Mouse (Mus musculus): Measurements from ENCODE around the gene Klk1b16. TPM values are rescaled to one million over a fixed set of nuclear protein-coding genes. Genes with fewer than 3 reads are reported as not detected.
"Not testable (repeated sequence)": the region's sequence is repeated elsewhere in the genome, so short reads cannot be mapped to it uniquely, and the experiment has no call there.

Gene Klk1b16
- polyA plus RNA-seq (2014; fragmentation: Nextera tagmentation; extraction: Ambion mirVana): not detected in 2 replicates

DNA sequence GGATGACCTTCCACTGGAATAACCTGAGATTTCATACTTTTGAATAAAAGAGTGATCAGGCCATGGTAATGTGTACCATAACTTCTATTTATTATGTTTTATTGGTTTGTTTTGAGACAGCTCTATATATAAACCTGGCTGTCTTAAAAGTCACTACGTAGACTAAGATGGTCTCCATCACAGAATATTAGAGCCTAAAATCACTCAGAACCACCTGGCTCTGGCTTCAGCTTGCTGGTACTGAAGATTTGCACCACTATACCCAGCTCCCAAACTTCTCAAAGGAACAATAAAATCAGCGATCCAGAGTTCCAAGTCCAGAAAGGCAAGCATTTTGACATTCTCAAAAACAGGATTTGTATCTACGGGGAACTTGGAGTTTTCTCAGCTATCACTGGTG lies at the start of gene Klk1b16:
Gene Klk1b16 (plus strand): TSS at position 301 of the 400 bp plus-strand sequence.
- no peak within 1 kb of the TSS for H3K4me2 ChIP-seq (ENCODE audit: low read length)
- no peaks in the 10 kb centered on the region for H3K4me1 ChIP-seq (replicated peaks; ENCODE audit: control insufficient read depth, insufficient read depth, low read length)
- H3K9me3 ChIP-seq (ENCODE audit: control insufficient read depth, low read length): no peaks in the 10 kb centered on the region
- no peak within 1 kb of the TSS for H3K4me3 ChIP-seq (ENCODE audit: low read depth, low read length)
- H3K36me3 ChIP-seq (ENCODE audit: control insufficient read depth, insufficient read depth, low read length): no peaks in the 10 kb centered on the region
- no peaks in the 10 kb centered on the region for H3K27me3 ChIP-seq (replicated peaks; ENCODE audit: control insufficient read depth, insufficient read depth, low read length)
- DNase-seq (ENCODE audit: low spot score) (no peak), ATAC-seq (replicated peaks; ENCODE audit: low FRiP score, low TSS enrichment, low read depth) (no peak)
- no peak within 1 kb of the TSS for H3K9ac ChIP-seq (ENCODE audit: low read length)
- WGBS: 90% methylated on average over 3 of the region's 3 CpGs
- H3K27ac ChIP-seq (ENCODE audit: low read depth): no peak within 1 kb of the TSS

GRCm38 (mm10) chr7:44096111-44096510 lies 40.5 kb upstream of the Klk1b16 start:
- ATAC-seq (replicated peaks; ENCODE audit: low FRiP score, low TSS enrichment, low read depth): no peak
- WGBS: 77% methylated on average over 1 of the region's 1 CpGs
- H3K9ac ChIP-seq (ENCODE audit: low read length): no peak overlapping the region

DNA sequence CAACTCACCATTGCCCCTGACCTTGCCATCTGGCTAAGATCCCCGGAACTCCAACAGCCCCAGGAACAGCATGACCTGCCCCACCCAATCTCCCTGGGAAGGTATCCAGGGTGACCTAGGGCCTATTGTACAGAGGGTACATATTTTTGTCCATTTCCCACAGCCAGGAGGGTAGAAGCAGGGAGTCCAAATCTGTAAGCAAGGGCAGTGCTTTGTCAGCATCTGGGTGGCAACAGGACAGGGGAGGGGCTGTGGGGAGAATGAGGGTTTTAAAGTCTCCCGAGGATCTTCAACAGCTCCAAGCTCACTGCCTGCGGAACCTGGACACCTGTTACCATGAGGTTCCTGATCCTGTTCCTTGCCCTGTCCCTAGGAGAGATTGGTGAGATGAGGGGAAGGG lies 34.5 kb upstream of the Klk1b16 start, which contains the start of gene Klk1b21:
Gene Klk1b21 (plus strand): TSS at position 301 of the 400 bp plus-strand sequence.
- H3K27ac ChIP-seq (ENCODE audit: low read depth); H3K27me3 ChIP-seq (replicated peaks; ENCODE audit: control insufficient read depth, insufficient read depth, low read length); ATAC-seq (replicated peaks; ENCODE audit: low FRiP score, low TSS enrichment, low read depth); H3K9me3 ChIP-seq (ENCODE audit: control insufficient read depth, low read length); H3K4me1 ChIP-seq (replicated peaks; ENCODE audit: control insufficient read depth, insufficient read depth, low read length); H3K4me3 ChIP-seq (ENCODE audit: low read depth, low read length); H3K9ac ChIP-seq (ENCODE audit: low read length); H3K4me2 ChIP-seq (ENCODE audit: low read length); H3K36me3 ChIP-seq (ENCODE audit: control insufficient read depth, insufficient read depth, low read length); DNase-seq (ENCODE audit: low spot score): not testable (repeated sequence)
- WGBS: 69% methylated on average over 3 of the region's 3 CpGs

More at GRCm38 (mm10) chr7:44096111-44096510, 40.5 kb upstream of the Klk1b16 start:
- H3K36me3 ChIP-seq (ENCODE audit: control insufficient read depth, insufficient read depth, low read length): no peaks in the 10 kb centered on the region
- H3K4me3 ChIP-seq (ENCODE audit: low read depth, low read length): no peak overlapping the region
- no peaks in the 10 kb centered on the region for H3K9me3 ChIP-seq (ENCODE audit: control insufficient read depth, low read length)
- H3K27ac ChIP-seq (ENCODE audit: low read depth): no peak overlapping the region
- no peak overlapping the region for H3K4me2 ChIP-seq (ENCODE audit: low read length)
- H3K27me3 ChIP-seq (replicated peaks; ENCODE audit: control insufficient read depth, insufficient read depth, low read length): no peaks in the 10 kb centered on the region
- no peak for DNase-seq (ENCODE audit: low spot score)
- H3K4me1 ChIP-seq (replicated peaks; ENCODE audit: control insufficient read depth, insufficient read depth, low read length): no peaks in the 10 kb centered on the region

DNA sequence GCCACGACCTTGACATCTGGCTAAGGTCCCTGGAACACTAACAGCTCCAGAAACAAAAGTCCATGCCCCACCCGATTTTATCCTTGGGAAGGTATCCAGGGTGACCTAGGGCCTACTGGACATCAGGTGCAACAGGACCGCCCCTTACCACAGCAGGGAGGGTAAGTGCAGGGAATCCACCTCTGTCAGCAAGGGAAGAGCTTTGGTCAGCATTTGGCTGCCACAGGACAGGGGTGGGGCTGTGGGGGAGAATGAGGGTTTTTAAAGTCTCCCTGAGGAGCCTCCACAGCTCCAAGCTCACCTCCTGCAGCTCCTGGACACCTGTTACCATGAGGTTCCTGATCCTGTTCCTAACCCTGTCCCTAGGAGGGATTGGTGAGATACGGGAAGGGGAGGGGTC lies 24.2 kb upstream of the Klk1b16 start, which contains the start of gene Klk1b22:
Gene Klk1b22 (plus strand): TSS at position 301 of the 400 bp plus-strand sequence.
- DNase-seq (ENCODE audit: low spot score) (no peak), ATAC-seq (replicated peaks; ENCODE audit: low FRiP score, low TSS enrichment, low read depth) (no peak)
- no peak within 1 kb of the TSS for H3K4me2 ChIP-seq (ENCODE audit: low read length)
- 65% methylated on average over 4 of the region's 4 CpGs for WGBS
- no peaks in the 10 kb centered on the region for H3K9me3 ChIP-seq (ENCODE audit: control insufficient read depth, low read length)
- H3K27me3 ChIP-seq (replicated peaks; ENCODE audit: control insufficient read depth, insufficient read depth, low read length): no peaks in the 10 kb centered on the region
- H3K36me3 ChIP-seq (ENCODE audit: control insufficient read depth, insufficient read depth, low read length): no peaks in the 10 kb centered on the region
- no peak within 1 kb of the TSS for H3K27ac ChIP-seq (ENCODE audit: low read depth)
- H3K4me1 ChIP-seq (replicated peaks; ENCODE audit: control insufficient read depth, insufficient read depth, low read length): no peaks in the 10 kb centered on the region
- H3K9ac ChIP-seq (ENCODE audit: low read length): no peak within 1 kb of the TSS
- no peak within 1 kb of the TSS for H3K4me3 ChIP-seq (ENCODE audit: low read depth, low read length)

DNA sequence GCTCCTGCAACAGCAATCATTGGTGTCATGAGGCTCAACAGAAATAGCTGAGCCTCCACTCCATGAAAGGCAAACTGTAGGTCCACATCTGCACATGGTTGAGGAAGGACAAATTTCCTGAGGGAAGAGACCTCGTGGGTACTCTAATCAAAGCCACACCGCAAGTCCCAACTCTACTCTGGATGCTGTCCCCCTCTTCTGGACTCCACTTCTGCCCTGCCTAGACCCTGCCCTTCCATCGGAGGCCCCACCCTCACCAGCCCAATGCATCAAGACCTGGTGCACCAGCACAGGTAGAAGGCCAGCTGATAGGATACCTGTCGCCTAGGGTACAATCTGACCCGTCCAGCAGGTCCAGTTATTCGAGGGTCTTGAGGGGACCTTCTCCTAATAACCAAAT lies 13.1 kb upstream of the Klk1b16 start:
- WGBS: 90% methylated on average over 6 of the region's 6 CpGs
- Histone ChIP-seq H3K9ac (ENCODE audit: low read length) (no peak overlapping the region), H3K4me1 (replicated peaks; ENCODE audit: control insufficient read depth, insufficient read depth, low read length) (no peaks in the 10 kb centered on the region), H3K4me3 (ENCODE audit: low read depth, low read length) (no peak overlapping the region), H3K36me3 (ENCODE audit: control insufficient read depth, insufficient read depth, low read length) (no peaks in the 10 kb centered on the region), H3K27ac (ENCODE audit: low read depth) (no peak overlapping the region), H3K9me3 (ENCODE audit: control insufficient read depth, low read length) (no peaks in the 10 kb centered on the region), H3K27me3 (replicated peaks; ENCODE audit: control insufficient read depth, insufficient read depth, low read length) (no peaks in the 10 kb centered on the region), H3K4me2 (ENCODE audit: low read length) (no peak overlapping the region)
- ATAC-seq (replicated peaks; ENCODE audit: low FRiP score, low TSS enrichment, low read depth): no peak
- DNase-seq (ENCODE audit: low spot score): no peak

DNA sequence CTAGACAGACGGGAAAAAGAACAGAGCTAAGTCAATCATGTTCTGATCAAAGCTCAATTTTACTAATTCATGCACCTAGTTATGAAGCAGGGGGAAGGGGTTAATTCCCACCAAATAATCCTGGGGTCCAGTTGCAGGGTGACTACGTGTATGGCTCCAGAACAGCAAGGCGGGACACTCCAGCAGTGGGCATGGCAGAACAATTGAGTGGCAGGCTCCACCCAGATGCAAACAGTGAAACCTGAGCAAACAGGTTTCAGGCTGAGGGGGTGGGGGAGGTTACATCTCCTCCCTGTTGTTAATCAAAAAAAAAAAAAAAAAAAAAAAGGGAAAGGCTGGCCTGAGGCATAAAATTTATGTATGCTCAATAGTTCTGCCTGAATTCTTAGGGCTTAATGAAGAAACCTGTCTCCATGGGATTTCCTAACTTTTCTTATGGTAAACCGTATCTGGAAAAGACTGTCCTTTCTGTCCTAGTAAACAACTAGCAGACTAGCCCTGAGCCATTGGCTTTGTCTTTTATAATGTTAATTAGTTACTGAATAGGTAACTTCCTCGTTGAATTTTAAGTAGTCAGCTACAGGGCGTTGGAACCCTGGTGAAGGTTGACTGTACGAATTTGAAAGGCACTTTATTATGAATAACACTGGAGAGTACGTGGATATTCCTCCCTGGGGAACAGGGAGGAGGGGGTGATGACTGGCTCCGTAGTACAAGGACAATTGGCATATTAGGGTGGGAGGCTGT lies 42.9 kb downstream of the Klk1b16 start:
- no peak overlapping the region for H3K27ac ChIP-seq (ENCODE audit: low read depth)
- H3K4me1 ChIP-seq (replicated peaks; ENCODE audit: control insufficient read depth, insufficient read depth, low read length): no peaks in the 10 kb centered on the region
- H3K9ac ChIP-seq (ENCODE audit: low read length): no peak overlapping the region
- WGBS: 64% methylated on average over 9 of the region's 9 CpGs
- H3K4me3 ChIP-seq (ENCODE audit: low read depth, low read length): no peak overlapping the region
- no peaks in the 10 kb centered on the region for H3K9me3 ChIP-seq (ENCODE audit: control insufficient read depth, low read length)
- ATAC-seq (replicated peaks; ENCODE audit: low FRiP score, low TSS enrichment, low read depth) (no peak), DNase-seq (ENCODE audit: low spot score) (no peak)
- no peaks in the 10 kb centered on the region for H3K27me3 ChIP-seq (replicated peaks; ENCODE audit: control insufficient read depth, insufficient read depth, low read length)
- H3K4me2 ChIP-seq (ENCODE audit: low read length): no peak overlapping the region
- H3K36me3 ChIP-seq (ENCODE audit: control insufficient read depth, insufficient read depth, low read length): no peaks in the 10 kb centered on the region

- not testable (repeated sequence) for H3K27me3 ChIP-seq (replicated peaks; ENCODE audit: control insufficient read depth, insufficient read depth, low read length); H3K9me3 ChIP-seq (ENCODE audit: control insufficient read depth, low read length); H3K4me1 ChIP-seq (replicated peaks; ENCODE audit: control insufficient read depth, insufficient read depth, low read length); ATAC-seq (replicated peaks; ENCODE audit: low FRiP score, low TSS enrichment, low read depth); H3K4me2 ChIP-seq (ENCODE audit: low read length); H3K27ac ChIP-seq (ENCODE audit: low read depth); H3K9ac ChIP-seq (ENCODE audit: low read length); H3K4me3 ChIP-seq (ENCODE audit: low read depth, low read length); H3K36me3 ChIP-seq (ENCODE audit: control insufficient read depth, insufficient read depth, low read length); DNase-seq (ENCODE audit: low spot score)
- 52% methylated on average over 8 of the region's 8 CpGs for WGBS
Measured at GRCm38 (mm10) chr7:44186516-44186915, 49.9 kb downstream of the Klk1b16 start.

DNA sequence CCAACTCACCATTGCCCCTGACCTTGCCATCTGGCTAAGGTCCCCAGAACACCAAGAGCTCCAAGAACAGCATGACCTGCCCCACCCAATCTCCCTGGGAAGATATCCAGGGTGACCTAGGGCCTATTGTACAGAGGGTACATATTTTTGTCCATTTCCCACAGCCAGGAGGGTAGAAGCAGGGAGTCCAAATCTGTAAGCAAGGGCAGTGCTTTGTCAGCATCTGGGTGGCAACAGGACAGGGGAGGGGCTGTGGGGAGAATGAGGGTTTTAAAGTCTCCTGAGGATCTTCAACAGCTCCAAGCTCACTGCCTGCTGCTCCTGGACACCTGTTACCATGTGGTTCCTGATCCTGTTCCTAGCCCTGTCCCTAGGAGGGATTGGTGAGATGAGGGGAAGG lies 51.4 kb downstream of the Klk1b16 start, which contains the start of gene Klk1b24:
Gene Klk1b24 (plus strand): TSS at position 301 of the 400 bp plus-strand sequence.
- not testable (repeated sequence) for H3K4me2 ChIP-seq (ENCODE audit: low read length); DNase-seq (ENCODE audit: low spot score); ATAC-seq (replicated peaks; ENCODE audit: low FRiP score, low TSS enrichment, low read depth); H3K27me3 ChIP-seq (replicated peaks; ENCODE audit: control insufficient read depth, insufficient read depth, low read length); H3K4me1 ChIP-seq (replicated peaks; ENCODE audit: control insufficient read depth, insufficient read depth, low read length); H3K36me3 ChIP-seq (ENCODE audit: control insufficient read depth, insufficient read depth, low read length); H3K9me3 ChIP-seq (ENCODE audit: control insufficient read depth, low read length); H3K27ac ChIP-seq (ENCODE audit: low read depth); H3K9ac ChIP-seq (ENCODE audit: low read length); H3K4me3 ChIP-seq (ENCODE audit: low read depth, low read length)

Measured in intestine, embryonic 14.5 days (tissue).